Mouse (Mus musculus) megakaryocyte-erythroid progenitor cell, adult 5-6 weeks (primary cell): ENCODE measurements around the gene Cracr2b. TPM values are rescaled to one million over a fixed set of nuclear protein-coding genes. Genes with fewer than 3 reads are reported as not detected.

Experiments used
- ATAC-seq: replicated peaks from 2 replicates; pipeline ENCODE4 v1.8.0; 2016; ENCODE audit warnings: mild to moderate bottlenecking, inconsistent platforms; ENCODE audit not compliant: severe bottlenecking, poor library complexity, low FRiP score, low TSS enrichment
- total RNA-seq, 2 experiments: library from RNA; stranded (forward) in 1 of 2; stranded (reverse) in 1 of 2; fragments of 200-1000, 215-1000 nt in 1 of 2; fragments of >200 nt in 1 of 2; fragmentation: Nextera tagmentation in 1 of 2; gene quantifications; 2 replicates each; pipeline ENCODE4 v1.2.3; 2014 to 2017

The Cracr2b gene
- total RNA-seq, 2 experiments from 2014 or later: 0.23 TPM; not detected in 1

GRCm38 (mm10) chr7:141480842-141481497, 20.1 kb downstream of the Cracr2b start:
- ATAC-seq: peak; percentile 60

- 0 out of 2 replicates have a peak, but pooled peaks have one; percentile 18 for ATAC-seq
Observed at GRCm38 (mm10) chr7:141481498-141482401, 20.9 kb downstream of the Cracr2b start.

- ATAC-seq: no peak
Observed at GRCm38 (mm10) chr7:141482531-141483024, 21.7 kb downstream of the Cracr2b start.

GRCm38 (mm10) chr7:141483114-141483653, 22.3 kb downstream of the Cracr2b start:
- no peak for ATAC-seq

DNA sequence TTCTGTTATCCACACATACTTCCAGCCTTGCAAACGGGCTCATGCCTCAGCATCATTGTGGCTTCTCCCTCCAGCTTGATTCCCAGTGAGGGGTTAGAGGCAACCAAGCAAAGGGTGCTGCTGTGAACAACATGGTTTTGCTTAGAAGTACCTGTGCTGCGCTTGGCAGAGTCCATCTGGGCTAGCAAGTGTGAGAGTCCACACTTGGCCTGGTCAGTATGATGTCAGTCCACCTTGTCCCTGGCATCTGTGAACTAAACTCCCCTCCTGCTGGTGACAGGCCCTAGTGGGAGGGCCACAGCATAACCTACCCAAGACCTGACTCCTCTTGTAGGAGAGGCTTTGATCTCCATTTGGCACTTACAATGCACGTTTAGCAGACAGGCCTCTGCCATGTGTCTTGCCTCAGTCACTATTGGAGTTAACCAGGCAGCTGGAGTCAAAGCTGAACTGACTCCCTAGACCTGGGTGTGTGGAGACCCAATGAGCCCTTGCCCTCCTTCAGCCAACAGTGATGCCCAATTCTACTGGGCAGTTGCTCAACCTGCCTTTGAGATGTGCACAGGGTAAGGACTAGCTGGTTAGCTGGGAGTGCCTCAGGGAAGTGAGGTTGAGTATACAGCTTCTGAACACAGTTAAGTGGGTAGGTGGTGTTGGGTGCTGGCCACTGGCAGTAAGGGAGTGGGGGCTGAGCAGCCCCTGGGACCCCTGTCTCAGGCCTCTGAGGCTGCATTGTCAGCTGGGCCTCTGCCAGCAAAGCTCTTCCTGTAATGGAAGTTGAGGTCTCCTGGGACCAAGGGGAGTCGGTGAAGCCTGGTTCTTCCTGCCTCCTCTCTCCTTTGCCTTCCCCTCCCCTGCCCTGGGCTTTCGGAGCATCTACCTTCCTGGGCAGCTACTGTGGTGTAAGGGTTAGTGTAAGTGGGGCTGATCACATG, 23.6 kb downstream of the Cracr2b start:
- no peak for ATAC-seq

DNA sequence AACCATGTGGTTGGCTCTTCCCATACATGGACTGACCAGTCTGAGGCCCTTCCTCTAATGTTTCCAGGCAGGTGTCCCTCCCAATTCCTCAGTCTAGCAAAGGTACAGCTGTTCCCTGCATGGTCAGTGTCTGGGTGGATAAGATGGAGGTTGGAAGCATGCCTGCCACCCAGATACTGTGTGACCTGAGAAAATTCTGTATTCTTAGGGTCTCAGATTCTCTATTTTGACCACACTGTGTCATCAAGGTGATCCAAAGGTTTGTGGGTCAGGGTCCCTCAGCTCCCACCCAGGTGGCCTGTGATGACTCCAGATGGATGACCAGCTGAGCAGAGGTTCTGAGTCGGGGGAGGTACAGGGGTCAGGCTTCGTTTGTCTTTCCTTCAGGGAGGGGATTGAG, 24.3 kb downstream of the Cracr2b start:
- ATAC-seq: no peak

GRCm38 (mm10) chr7:141485606-141486005, 24.7 kb downstream of the Cracr2b start:
- no peak for ATAC-seq

DNA sequence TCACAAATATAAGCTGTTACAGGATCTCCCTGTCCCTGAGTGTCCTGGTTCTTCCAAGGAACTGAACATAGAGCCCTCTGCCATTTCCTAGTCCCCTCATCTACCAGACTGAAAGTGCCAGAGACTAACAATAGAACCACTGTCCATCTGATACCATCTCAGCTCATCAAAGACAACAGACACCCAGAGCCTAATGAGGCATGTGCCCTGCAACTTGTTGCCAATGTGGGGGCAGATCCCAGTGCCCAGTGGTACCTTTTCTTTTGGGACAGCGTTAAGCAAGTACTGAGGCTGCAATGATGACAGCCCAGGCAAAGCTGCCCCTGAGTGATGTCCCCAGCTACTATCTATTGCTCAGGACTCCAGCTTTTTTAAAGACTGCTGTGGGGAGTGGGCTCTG, 25.3 kb downstream of the Cracr2b start:
- ATAC-seq: no peak

GRCm38 (mm10) chr7:141487141-141487540, 26.2 kb downstream of the Cracr2b start:
- no peak for ATAC-seq

DNA sequence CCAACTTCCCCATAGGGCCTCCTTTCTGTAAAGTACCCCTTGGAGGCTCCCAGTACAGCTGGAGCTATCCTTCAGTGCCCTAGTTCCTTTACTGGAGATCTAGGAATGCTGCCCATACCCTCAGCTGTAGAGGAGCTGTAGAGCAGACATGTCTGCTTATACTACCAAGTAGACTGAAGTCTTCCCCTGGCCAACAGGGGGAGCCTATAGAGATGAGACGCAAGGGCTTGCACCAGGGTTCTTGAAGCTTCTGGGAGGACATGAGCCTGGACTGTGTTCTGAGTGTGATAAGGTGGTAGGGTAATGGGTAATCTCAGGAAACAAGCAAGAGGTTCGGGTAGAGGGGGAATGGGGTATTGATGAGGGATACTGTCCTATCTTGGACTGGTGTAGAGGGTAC, 30.3 kb downstream of the Cracr2b start:
- peak; percentile 76 for ATAC-seq

DNA sequence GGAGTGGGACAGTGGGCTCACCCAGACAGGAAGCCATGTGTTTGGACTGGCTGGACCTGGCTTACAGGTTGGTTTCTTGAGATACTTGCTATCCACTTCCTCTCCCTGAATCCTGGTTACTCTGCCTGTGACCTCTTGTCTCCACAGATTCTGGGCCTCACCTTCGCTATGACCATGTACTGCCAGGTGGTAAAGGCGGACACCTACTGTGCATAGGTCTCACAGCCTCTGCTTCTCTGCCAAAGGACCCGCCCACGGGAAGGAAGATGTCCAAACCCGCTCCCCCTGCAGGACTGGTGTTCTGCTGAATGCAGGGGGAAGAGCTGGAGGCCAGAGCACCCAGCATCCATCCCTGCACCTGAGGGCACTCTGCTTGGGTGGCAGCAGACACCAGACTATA, 31.8 kb downstream of the Cracr2b start:
- ATAC-seq: no peak

GRCm38 (mm10) chr7:141493729-141494128, 32.8 kb downstream of the Cracr2b start:
- no peak for ATAC-seq

GRCm38 (mm10) chr7:141495379-141495778, 34.5 kb downstream of the Cracr2b start:
- no peak for ATAC-seq

- ATAC-seq: no peak
Observed at GRCm38 (mm10) chr7:141495940-141496339, 35.0 kb downstream of the Cracr2b start.

DNA sequence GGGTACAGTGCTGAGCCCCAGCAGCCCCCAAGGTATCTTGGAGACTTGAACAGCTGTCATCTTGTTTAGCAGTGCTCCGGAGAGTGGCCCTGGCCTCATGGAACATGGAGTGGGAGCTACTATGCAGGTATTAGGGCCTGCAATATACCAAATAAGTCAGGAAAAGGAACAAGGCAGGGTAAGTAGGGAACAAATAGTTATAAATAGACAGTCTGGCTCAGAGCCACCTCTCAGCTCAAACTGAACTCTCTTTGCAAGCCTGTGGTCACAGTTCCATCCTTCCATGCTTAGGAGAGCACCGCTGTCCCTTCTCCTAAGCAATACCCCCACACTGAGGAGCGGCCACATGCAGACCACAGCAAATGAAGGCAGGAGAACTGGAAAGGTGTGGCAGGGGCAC, 36.7 kb downstream of the Cracr2b start:
- no peak for ATAC-seq

- ATAC-seq: no peak
Observed at GRCm38 (mm10) chr7:141501820-141502555, 41.1 kb downstream of the Cracr2b start.

GRCm38 (mm10) chr7:141502556-141502905, 41.6 kb downstream of the Cracr2b start:
- ATAC-seq: no peak

- ATAC-seq: no peak
Observed at GRCm38 (mm10) chr7:141506278-141506677, 45.4 kb downstream of the Cracr2b start.

DNA sequence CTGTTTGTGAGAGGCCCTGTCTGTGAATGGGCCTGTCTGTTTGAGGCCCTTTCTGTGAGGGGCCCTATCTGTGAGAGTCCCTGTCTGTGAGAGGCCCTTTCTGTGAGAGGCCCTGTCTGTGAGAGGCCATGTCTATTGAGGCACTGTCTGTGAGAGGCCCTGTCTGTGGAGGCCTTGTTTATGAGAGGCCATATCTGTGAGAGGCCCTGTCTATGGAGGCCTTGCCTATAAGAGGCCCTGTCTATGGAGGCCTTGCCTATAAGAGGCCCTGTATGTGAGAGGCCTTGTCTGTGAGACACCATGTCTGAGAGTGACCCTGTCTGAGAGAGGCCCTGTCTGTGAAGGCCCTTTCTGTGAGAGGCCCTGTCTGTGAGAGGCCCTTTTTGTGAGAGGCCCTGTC, 47.3 kb downstream of the Cracr2b start:
- ATAC-seq: 0 out of 2 replicates have a peak, but pooled peaks have one; percentile 8
